Mouse (Mus musculus) gastrocnemius, postnatal 36 days (tissue): ENCODE measurements around the gene Rbsn. TPM values are rescaled to one million over a fixed set of nuclear protein-coding genes. Genes with fewer than 3 reads are reported as not detected.

Experiments
- DNase-seq, 2 experiments: peaks; one replicate each; pipeline ENCODE4 v3.0.0; 2022
- intact Hi-C: fragments of 180-260 bp; cut with DNase I; formaldehyde crosslinking; loops from one replicate; pipeline ENCODE4 v1.15.1; 2025
- total RNA-seq, 2 experiments: library from RNA; stranded (reverse); gene quantifications; 2 replicates each; pipeline ENCODE4 v1.2.3; 2021

Gene Rbsn
- total RNA-seq, 2 experiments from 2014 or later = 9.8 to 10.0 TPM

DNA sequence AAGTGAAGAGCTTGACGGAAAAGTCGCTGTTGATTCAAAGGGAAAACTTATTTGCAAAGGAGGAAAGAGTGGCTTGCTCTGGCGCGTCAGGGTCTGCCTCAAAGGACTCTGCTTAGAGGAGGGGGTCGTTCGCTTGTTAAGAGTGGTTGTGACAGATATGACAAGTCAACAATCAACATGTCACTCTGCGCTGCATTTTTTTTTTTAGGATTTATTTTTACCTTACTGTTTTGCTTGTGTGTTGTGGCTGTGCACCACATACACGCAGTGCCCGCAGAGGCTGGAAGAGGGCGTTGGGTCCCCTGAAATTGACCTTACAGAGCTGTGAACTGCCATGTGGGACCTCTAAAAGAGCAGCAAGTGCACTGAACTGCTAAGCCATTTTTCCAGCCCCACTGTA, 30.5 kb downstream of the Rbsn start:
- DNase-seq = no peak
- intact Hi-C loops = loop anchor here (10.0 kb wide), 1 partner anchor 279 kb away; the partner anchor contains the start of gene 4930590J08Rik

- intact Hi-C loops = loop anchor here (10.0 kb wide), 1 partner anchor 279 kb away; the partner anchor contains the start of gene 4930590J08Rik
- peak; percentile 54 to 58 for DNase-seq
Observed at GRCm38 (mm10) chr6:92183621-92184131, 31.0 kb downstream of the Rbsn start, which contains the start of gene Mrps25. Gene Mrps25 (minus strand): TSS chr6:92184033.

GRCm38 (mm10) chr6:92176450-92176849, 38.3 kb downstream of the Rbsn start:
- DNase-seq = no peak
- intact Hi-C loops = no loop called here

DNA sequence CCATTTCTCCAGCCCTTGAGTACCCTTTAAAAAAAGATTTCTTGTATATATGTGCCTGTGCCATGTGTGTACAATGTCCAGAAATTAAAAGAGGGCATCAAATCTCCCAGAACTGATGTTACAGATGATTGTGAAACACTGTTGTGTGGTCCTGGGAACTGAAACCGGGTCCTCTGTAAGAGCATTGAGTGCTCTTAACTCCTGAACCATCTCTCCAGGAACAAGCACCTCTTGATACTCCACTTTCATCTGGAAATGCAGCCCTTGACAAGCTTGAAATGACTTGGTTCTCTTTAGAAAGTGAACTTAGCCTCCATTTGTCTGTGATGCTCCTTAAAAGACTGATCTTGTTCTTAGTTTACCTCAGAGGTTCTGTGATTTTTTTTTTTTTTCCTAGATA, 52.0 kb downstream of the Rbsn start:
- no peak for DNase-seq
- intact Hi-C loops = no loop called here

DNA sequence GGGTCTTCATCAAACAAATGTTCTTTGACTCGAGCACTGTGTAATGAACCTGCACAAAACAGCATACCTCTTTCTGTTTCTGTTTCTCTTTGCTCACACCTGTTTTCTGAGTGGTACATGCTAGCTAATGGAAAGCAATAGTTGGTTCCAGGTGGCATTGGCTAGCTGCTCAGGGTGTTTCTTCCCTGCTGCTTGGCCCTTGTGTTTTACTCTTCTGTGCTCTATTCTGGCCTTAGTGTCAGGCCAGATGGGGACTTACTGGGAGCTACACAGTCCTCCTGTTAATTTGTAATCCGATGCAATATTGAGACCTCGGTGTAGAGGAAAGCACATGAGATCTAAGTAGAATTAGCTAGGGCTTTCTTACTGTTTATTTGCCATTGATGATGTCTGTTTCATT, 55.9 kb downstream of the Rbsn start:
- intact Hi-C loops = no loop called here

GRCm38 (mm10) chr6:92153774-92154173, 61.0 kb downstream of the Rbsn start:
- DNase-seq = no peak
- intact Hi-C loops = no loop called here

More for the DNA sequence above, 55.9 kb downstream of the Rbsn start:
- DNase-seq = no peak

DNA sequence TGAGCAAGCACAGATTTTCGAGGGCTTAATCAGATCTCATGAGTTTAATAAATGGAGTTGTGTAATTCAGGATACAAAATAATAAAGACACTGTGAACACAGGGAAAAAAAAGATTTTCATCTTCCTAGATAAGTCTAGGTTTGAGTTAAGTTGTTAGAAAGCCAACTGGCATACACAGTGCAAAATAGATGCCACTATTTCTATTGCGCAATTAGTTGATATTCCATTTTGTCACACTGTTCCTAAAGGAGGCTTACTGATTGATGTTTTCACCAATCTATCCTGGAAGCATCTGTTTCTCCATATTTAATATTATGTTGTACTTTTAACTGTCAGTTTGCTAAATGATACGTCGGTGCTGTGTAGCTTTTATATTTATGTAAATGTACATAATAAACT, 68.8 kb downstream of the Rbsn start:
- DNase-seq = no peak
- intact Hi-C loops = no loop called here

Other genes starting within 250 kb of the Rbsn start
- 10 to 100 TPM in 1 of 2 experiments, 1 to 10 TPM in 1; 6.8 to 10.3 TPM for gene Fgd5, start 236.0 kb downstream of the Rbsn start, total RNA-seq
- 10 to 100 TPM; 17.7 to 24.2 TPM for gene Nr2c2, start 123.5 kb downstream of the Rbsn start, total RNA-seq
- gene Mrps25, start 30.9 kb downstream of the Rbsn start, total RNA-seq = 10 to 100 TPM; 36.1 to 39.4 TPM
- gene Trh, start 29.7 kb upstream of the Rbsn start, total RNA-seq = not detected